Mouse (Mus musculus) spleen, postnatal 36 days (tissue): ENCODE data around the gene Fgf8.

ENCODE experiments used
- DNase-seq, 2 experiments: peaks; one replicate each; pipeline ENCODE4 v3.0.0; 2022; ENCODE audit warnings: low spot score in 2 of 2, mixed read lengths in 1 of 2

Gene Fgf8

DNA sequence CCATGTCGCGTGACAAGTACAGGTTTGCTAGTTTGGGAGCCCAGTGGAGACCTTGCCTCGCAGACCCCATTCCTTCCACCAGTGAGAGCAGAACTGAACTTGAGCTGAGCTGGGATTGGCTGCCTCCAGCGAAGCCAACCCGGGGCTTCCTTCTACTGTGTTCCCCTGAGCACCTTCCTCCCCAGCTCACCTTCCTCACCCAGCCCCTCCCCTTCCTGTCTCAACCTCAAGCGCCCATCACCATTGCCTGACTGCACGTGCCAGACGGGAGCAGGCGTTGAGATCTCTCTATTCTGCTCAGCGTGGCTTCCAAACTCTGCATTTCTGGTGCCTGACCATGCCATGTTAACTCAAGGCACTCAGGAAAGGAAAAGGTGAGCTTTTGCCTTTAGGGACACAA, 15.5 kb downstream of the Fgf8 start:
- no peak for DNase-seq

- DNase-seq: no peak
These were observed 16.9 kb downstream of the Fgf8 start for GRCm38 (mm10) chr19:45725677-45726277.

- no peak for DNase-seq
These were observed 20.5 kb downstream of the Fgf8 start for GRCm38 (mm10) chr19:45722188-45722587.

- DNase-seq: no peak
These were observed 24.4 kb downstream of the Fgf8 start for GRCm38 (mm10) chr19:45718286-45718685.

GRCm38 (mm10) chr19:45717493-45718220, 25.1 kb downstream of the Fgf8 start:
- no peak for DNase-seq

DNA sequence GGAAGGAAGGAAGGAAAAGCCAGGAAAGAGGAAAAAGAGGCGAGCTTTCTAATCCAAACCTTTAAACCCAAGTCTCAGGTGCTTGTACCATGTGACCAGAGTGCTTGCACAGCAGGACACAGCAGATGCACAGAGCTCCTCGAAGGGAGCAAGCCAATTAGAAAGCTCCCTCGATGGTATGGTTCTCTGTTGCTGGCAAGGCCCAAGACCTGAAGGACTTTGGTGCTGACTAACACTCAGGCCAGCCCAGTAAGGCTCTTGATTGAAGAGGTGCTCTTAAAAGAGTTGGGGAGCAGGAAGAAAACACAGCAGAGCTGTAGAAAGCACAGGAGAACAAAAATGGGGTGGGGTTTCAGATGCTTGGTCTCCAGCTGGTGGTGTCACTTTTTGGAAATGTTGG, 34.0 kb downstream of the Fgf8 start:
- no peak for DNase-seq

DNA sequence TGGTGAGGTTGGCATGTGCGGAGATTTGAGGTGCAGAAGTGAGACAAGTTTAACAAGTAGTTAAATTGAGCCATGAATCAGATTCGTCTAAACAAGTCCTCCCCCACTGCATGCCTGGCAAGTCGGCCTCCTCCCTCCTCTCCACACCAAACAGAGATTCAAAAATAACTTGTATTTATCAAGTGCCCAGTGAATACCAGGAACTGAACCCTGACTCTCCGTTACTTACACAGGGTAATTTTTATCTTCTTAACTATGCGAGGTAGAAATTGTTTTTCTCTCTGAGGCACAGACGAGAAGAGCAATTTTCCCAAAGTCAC, 46.5 kb downstream of the Fgf8 start:
- no peak for DNase-seq

DNA sequence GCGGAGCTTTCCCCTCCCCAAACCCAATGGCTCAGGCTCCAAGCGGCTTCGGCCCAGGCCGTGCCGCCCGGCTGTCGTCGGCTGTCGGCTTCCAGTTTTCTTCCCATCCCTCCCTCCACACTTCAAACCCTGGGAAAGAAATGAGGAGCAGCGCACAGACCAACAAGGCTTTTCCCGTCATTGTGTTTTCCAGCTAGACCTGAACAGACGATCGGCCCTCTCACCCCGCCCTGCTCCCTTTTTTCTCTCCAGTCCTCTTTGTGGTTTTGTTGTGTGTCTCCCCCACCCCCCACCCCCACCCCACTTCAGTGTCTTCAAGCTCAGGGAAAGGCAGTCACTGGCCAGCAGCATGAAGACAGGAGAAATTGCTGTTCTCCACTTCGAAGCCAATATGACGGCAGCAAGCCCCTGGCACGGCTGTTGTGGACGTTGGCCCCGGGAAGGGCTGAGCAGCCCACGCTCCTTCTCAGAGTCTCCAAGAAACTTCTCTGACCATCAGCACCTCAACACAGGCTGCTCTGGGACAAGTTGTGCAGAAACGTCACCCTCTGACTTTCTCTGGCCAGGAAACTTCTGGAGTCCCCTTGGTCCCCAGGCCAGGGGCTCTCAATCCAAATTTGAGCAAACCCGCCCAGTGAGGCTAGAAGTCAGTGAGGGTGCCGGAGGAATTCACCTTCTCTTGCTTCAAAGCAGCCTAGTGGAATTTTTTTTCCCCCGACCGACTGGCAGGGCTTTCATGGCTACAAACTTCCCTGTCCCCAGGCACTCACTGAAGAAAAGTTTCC, 47.0 kb downstream of the Fgf8 start:
- DNase-seq: no peak

GRCm38 (mm10) chr19:45694056-45694455, 48.7 kb downstream of the Fgf8 start:
- DNase-seq: no peak

DNA sequence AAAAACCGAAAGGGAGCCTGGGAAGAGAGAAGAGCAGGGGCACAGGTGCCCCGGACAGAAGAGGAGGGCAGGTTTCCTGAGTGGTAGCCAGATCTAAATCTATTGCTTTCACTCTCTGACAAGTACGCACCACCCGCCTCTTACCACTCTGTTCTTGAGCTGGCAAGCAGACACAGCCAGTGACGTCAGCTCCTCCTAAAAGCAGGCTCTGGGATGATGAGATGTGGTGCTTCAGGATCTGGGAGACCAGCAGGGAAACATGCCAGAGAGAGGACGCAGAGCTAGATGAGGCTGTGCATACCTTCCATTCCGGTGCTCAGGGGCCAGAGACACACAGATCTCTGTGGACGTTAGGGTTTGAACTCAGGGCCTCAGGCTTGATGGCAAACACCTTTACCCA, 50.5 kb downstream of the Fgf8 start:
- DNase-seq: no peak

- no peak for DNase-seq
These were observed 51.6 kb downstream of the Fgf8 start for GRCm38 (mm10) chr19:45691001-45691535.

- no peak for DNase-seq
These were observed 55.7 kb downstream of the Fgf8 start for GRCm38 (mm10) chr19:45687001-45687400.
